Mouse (Mus musculus) adrenal gland, adult (tissue): ENCODE data around the gene Nr0b2.

Source experiments
- DNase-seq, 2 experiments: peaks; one replicate each; pipeline ENCODE4 v3.0.0; 2022 to 2023; ENCODE audit warnings: low spot score in 1 of 2; ENCODE audit not compliant: inconsistent age in 2 of 2

Gene Nr0b2

GRCm38 (mm10) chr4:133559846-133560245, 6.7 kb downstream of the Nr0b2 start:
- DNase-seq, result peak in 1 of 2 experiments; percentile 59

GRCm38 (mm10) chr4:133561622-133562021, 8.4 kb downstream of the Nr0b2 start:
- no peak for DNase-seq

- peak; percentile 95 to 96 for DNase-seq
Measured at GRCm38 (mm10) chr4:133563123-133563571, 10.0 kb downstream of the Nr0b2 start.

GRCm38 (mm10) chr4:133567251-133567650, 14.1 kb downstream of the Nr0b2 start:
- no peak for DNase-seq

- DNase-seq, result peak in 1 of 2 experiments; percentile 69
Measured at GRCm38 (mm10) chr4:133569291-133570065, 16.3 kb downstream of the Nr0b2 start.

GRCm38 (mm10) chr4:133570066-133570466, 16.9 kb downstream of the Nr0b2 start:
- peak; percentile 79 to 90 for DNase-seq

- DNase-seq, result peak; percentile 93 to 97
Measured at GRCm38 (mm10) chr4:133574070-133574842, 21.1 kb downstream of the Nr0b2 start, which contains the start of gene Gpatch3. Gene Gpatch3, plus strand, starts transcription at chr4:133574745.

GRCm38 (mm10) chr4:133574843-133575202, 21.6 kb downstream of the Nr0b2 start:
- DNase-seq, result no peak

- no peak for DNase-seq
Measured at GRCm38 (mm10) chr4:133577983-133578382, 24.8 kb downstream of the Nr0b2 start.

- DNase-seq, result no peak
Measured at GRCm38 (mm10) chr4:133583690-133584058, 30.5 kb downstream of the Nr0b2 start.

- peak; percentile 85 to 93 for DNase-seq
Measured at GRCm38 (mm10) chr4:133584059-133584951, 31.1 kb downstream of the Nr0b2 start, which contains the start of gene Gpn2. Gene Gpn2, plus strand, starts transcription at chr4:133584362.

- peak; percentile 59 to 91 for DNase-seq
Measured at GRCm38 (mm10) chr4:133592570-133592969, 39.4 kb downstream of the Nr0b2 start.

GRCm38 (mm10) chr4:133595538-133595937, 42.4 kb downstream of the Nr0b2 start:
- no peak for DNase-seq

GRCm38 (mm10) chr4:133596084-133596483, 42.9 kb downstream of the Nr0b2 start:
- no peak for DNase-seq

GRCm38 (mm10) chr4:133598616-133599015, 45.4 kb downstream of the Nr0b2 start:
- DNase-seq, result no peak

GRCm38 (mm10) chr4:133599116-133599515, 45.9 kb downstream of the Nr0b2 start:
- no peak for DNase-seq

- DNase-seq, result peak; percentile 95 to 97
Measured at GRCm38 (mm10) chr4:133599571-133600073, 46.4 kb downstream of the Nr0b2 start.

- DNase-seq, result no peak
Measured at GRCm38 (mm10) chr4:133600306-133600705, 47.1 kb downstream of the Nr0b2 start.

GRCm38 (mm10) chr4:133601721-133602218, 48.6 kb downstream of the Nr0b2 start, which contains the start of gene Sfn:
Gene Sfn, minus strand, starts transcription at chr4:133602168.
- DNase-seq, result peak; percentile 36 to 71

- DNase-seq, result no peak
Measured at GRCm38 (mm10) chr4:133603056-133603455, 49.9 kb downstream of the Nr0b2 start.
